15 mouse cellular contexts compared by ENCODE assay signal in genomic region chr11:46488231-46488630, GRCm38 (mm10). TPM values are rescaled to one million over a fixed set of nuclear protein-coding genes. Genes with fewer than 3 reads are reported as not detected.
A peak's percentile ranks its signal among the peaks of the same experiment; 100 is the strongest.
DNase-seq lines count a peak whose midpoint lies in the region; ATAC-seq and TF ChIP-seq lines count a peak whose summit lies in the region.
"Had no signal": no experiment of that assay in that cellular context is flagged by ENCODE, and none has a peak within 500 bp of the region (broad histone marks: within the 10 kb centered on the region; RNA-seq: fewer than 3 reads in every experiment).

No protein-coding gene starts in this region.

- DNase-seq in gastrocnemius, adult 2 months: no peak
- no peak for DNase-seq in gastrocnemius, postnatal 36 days
- DNase-seq in lung, postnatal 10 days: peak; percentile 18
- DNase-seq in lung, adult 2 months: no peak
- DNase-seq in stomach, postnatal 0 days (ENCODE audit: low spot score): no peak
- DNase-seq in thymus, postnatal 14 days: no peak
- DNase-seq: cerebellum, postnatal 36 days; thymus, postnatal 25 days had no signal

- peak; percentile 12; the same call in 1 of the 2 replicates for TF ChIP-seq CTCF in gastrocnemius, adult 2 months (IDR thresholded peaks at IDR 0.05)
- TF ChIP-seq CTCF in lung, adult 2 months (IDR thresholded peaks at IDR 0.05; ENCODE audit: insufficient read depth, low read length): no peak
- TF ChIP-seq CTCF in bone marrow macrophage, adult 2 months (IDR thresholded peaks at IDR 0.05; ENCODE audit: low read depth, low read length): no peak
- peak; percentile 34 for TF ChIP-seq CTCF in stomach, postnatal 0 days (IDR thresholded peaks at IDR 0.05; ENCODE audit: low read depth)

- no peak overlapping the region for H3K4me3 ChIP-seq in gastrocnemius, adult 2 months
- H3K4me3 ChIP-seq in lung, adult 2 months (replicated peaks; ENCODE audit: extremely low read depth, low read depth, low read length): no peak overlapping the region
- H3K4me3 ChIP-seq in bone marrow macrophage, adult 2 months (ENCODE audit: insufficient read depth, low read length): no peak overlapping the region
- no peak overlapping the region for H3K4me3 ChIP-seq in stomach, postnatal 0 days (ENCODE audit: low read depth, low read length)
- H3K4me3 ChIP-seq: heart, embryonic 13.5 days; limb, embryonic 13.5 days had no signal

- no peak for TF ChIP-seq POLR2A in lung, adult 2 months (IDR thresholded peaks at IDR 0.05; ENCODE audit: borderline replicate concordance, extremely low read depth, low read depth, low read length)
- no peak for TF ChIP-seq POLR2A in bone marrow macrophage, adult 2 months (IDR thresholded peaks at IDR 0.05; ENCODE audit: borderline replicate concordance, low read depth, low read length)

- H3K27me3 ChIP-seq in stomach, postnatal 0 days (ENCODE audit: control insufficient read depth, insufficient read depth, low read length): no peaks in the 10 kb centered on the region
- H3K27me3 ChIP-seq: heart, embryonic 13.5 days; limb, embryonic 13.5 days had no signal

- H3K4me1 ChIP-seq in lung, adult 2 months (ENCODE audit: control insufficient read depth, insufficient read depth, low read length): no peaks in the 10 kb centered on the region
- H3K4me1 ChIP-seq in bone marrow macrophage, adult 2 months (ENCODE audit: control insufficient read depth, insufficient read depth, low read length): peaks cover 14% of the 10 kb centered on the region
- no peaks in the 10 kb centered on the region for H3K4me1 ChIP-seq in stomach, postnatal 0 days (replicated peaks; ENCODE audit: control insufficient read depth, insufficient read depth)
- H3K4me1 ChIP-seq: heart, embryonic 13.5 days; limb, embryonic 13.5 days had no signal

- 13% methylated on average over 1 of the region's 1 CpGs for WGBS in lung, adult 2 months
- 18% methylated on average over 1 of the region's 1 CpGs for WGBS in stomach, postnatal 0 days

- H3K9me3 ChIP-seq in stomach, postnatal 0 days (ENCODE audit: control insufficient read depth, low read length): no peaks in the 10 kb centered on the region
- H3K9me3 ChIP-seq: heart, embryonic 13.5 days; limb, embryonic 13.5 days had no signal

- no peak for TF ChIP-seq EP300 in stomach, postnatal 0 days (optimal IDR thresholded peaks at IDR 0.05)

- no peaks in the 10 kb centered on the region for H3K36me3 ChIP-seq in stomach, postnatal 0 days (ENCODE audit: control insufficient read depth, insufficient read depth, low read length)
- H3K36me3 ChIP-seq: heart, embryonic 13.5 days; limb, embryonic 13.5 days had no signal

- ATAC-seq in stomach, postnatal 0 days (ENCODE audit: low FRiP score, low TSS enrichment): no peak
- ATAC-seq: hindbrain, embryonic 16.5 days had no signal

- intact Hi-C loops in gastrocnemius, adult 2 months (cut with DNase I): no loop called here
- intact Hi-C loops in gastrocnemius, postnatal 36 days (cut with DNase I): no loop called here

- no peak overlapping the region for H3K9ac ChIP-seq in stomach, postnatal 0 days (ENCODE audit: low read length)
- H3K9ac ChIP-seq: heart, embryonic 13.5 days; limb, embryonic 13.5 days had no signal

- no peak overlapping the region for H3K27ac ChIP-seq in gastrocnemius, adult 2 months
- peak overlapping the region; percentile 0; the same call in 1 of the 2 replicates for H3K27ac ChIP-seq in bone marrow macrophage, adult 2 months (ENCODE audit: insufficient read depth, low read depth, low read length)
- H3K27ac ChIP-seq in stomach, postnatal 0 days (replicated peaks): no peak overlapping the region
- H3K27ac ChIP-seq: heart, embryonic 13.5 days; limb, embryonic 13.5 days had no signal

- H3K4me2 ChIP-seq in stomach, postnatal 0 days (replicated peaks; ENCODE audit: low read depth): no peak overlapping the region
- H3K4me2 ChIP-seq: heart, embryonic 13.5 days; limb, embryonic 13.5 days had no signal

RNA-seq across cellular contexts. Expression of gene Havcr2, which starts 33.5 kb away (rescaled TPM):
- total RNA-seq in gastrocnemius, adult 2 months (2021): under 1 TPM in 1 of 2 experiments, not detected in 1; 0.17 TPM
- not detected for total RNA-seq in gastrocnemius, postnatal 36 days (2021)
- polyA plus RNA-seq in lung, adult 2 months (2012; rRNA removed): 1.7 and 1.8 TPM in 2 replicates
- 22.1 and 27.7 TPM in 2 replicates for polyA plus RNA-seq in bone marrow macrophage, adult 2 months (2012; ENCODE audit: insufficient read depth, insufficient read length, missing spikeins)
- 0.06 and 0.07 TPM in 2 replicates for polyA plus RNA-seq in stomach, postnatal 0 days (2015; fragmentation: Nextera tagmentation; extraction: Ambion mirVana)
- total RNA-seq: gastrocnemius, adult 18-20 months had no signal

RNA-seq across cellular contexts. Expression of gene Gm12169, which starts 35.8 kb away (rescaled TPM):
- total RNA-seq in gastrocnemius, adult 2 months (2021): not detected
- total RNA-seq in gastrocnemius, postnatal 36 days (2021): not detected
- polyA plus RNA-seq in lung, adult 2 months (2012; rRNA removed): not detected in 2 replicates
- not detected in 2 replicates for polyA plus RNA-seq in bone marrow macrophage, adult 2 months (2012; ENCODE audit: insufficient read depth, insufficient read length, missing spikeins)
- polyA plus RNA-seq in stomach, postnatal 0 days (2015; fragmentation: Nextera tagmentation; extraction: Ambion mirVana): not detected in 2 replicates
- total RNA-seq: gastrocnemius, adult 18-20 months; layer of hippocampus, postnatal 14 days had no signal
- polyA plus RNA-seq: heart, embryonic 13.5 days; hindbrain, embryonic 16.5 days; kidney, embryonic 16.5 days; limb, embryonic 13.5 days had no signal

RNA-seq across cellular contexts. Expression of gene Med7, which starts 51.5 kb away (rescaled TPM):
- total RNA-seq in gastrocnemius, adult 2 months (2021): 10 to 100 TPM; 14.5 to 20.0 TPM
- 10 to 100 TPM; 14.7 to 14.8 TPM for total RNA-seq in gastrocnemius, postnatal 36 days (2021)
- 12.0 and 14.5 TPM in 2 replicates for polyA plus RNA-seq in lung, adult 2 months (2012; rRNA removed)
- 33.4 and 39.9 TPM in 2 replicates for polyA plus RNA-seq in bone marrow macrophage, adult 2 months (2012; ENCODE audit: insufficient read depth, insufficient read length, missing spikeins)
- 41.5 and 43.2 TPM in 2 replicates for polyA plus RNA-seq in stomach, postnatal 0 days (2015; fragmentation: Nextera tagmentation; extraction: Ambion mirVana)

Comparison
In these comparisons a context has a peak if more than half of its experiments do, and no peak if none do; other contexts are left out.
1. CTCF ChIP-seq: peak in gastrocnemius, adult 2 months (single experiment) and stomach, postnatal 0 days (single experiment); none in lung, adult 2 months (single experiment) and bone marrow macrophage, adult 2 months (single experiment).